Mouse (Mus musculus) erythroblast, adult 5-6 weeks (primary cell): ENCODE measurements around the gene Mllt3. TPM values are rescaled to one million over a fixed set of nuclear protein-coding genes. Genes with fewer than 3 reads are reported as not detected.

Source experiments
- ATAC-seq: replicated peaks from 2 replicates; pipeline ENCODE4 v1.8.0; 2016; ENCODE audit warnings: moderate number of reproducible peaks, mild to moderate bottlenecking, moderate TSS enrichment, inconsistent platforms; ENCODE audit not compliant: poor library complexity, low FRiP score, severe bottlenecking
- total RNA-seq, 2 experiments: library from RNA; stranded (forward) in 1 of 2; stranded (reverse) in 1 of 2; fragments of 150-400 nt in 1 of 2; fragments of 200-764, 138-1000 nt in 1 of 2; gene quantifications; 2 replicates each; pipeline versions ENCODE4 v1.2.3 to v1.2.4; 2015 to 2017; ENCODE audit warnings: low replicate concordance in 2 of 2

Mllt3 gene
- total RNA-seq, 2 experiments from 2014 or later: 84.9 to 93.2 TPM

DNA sequence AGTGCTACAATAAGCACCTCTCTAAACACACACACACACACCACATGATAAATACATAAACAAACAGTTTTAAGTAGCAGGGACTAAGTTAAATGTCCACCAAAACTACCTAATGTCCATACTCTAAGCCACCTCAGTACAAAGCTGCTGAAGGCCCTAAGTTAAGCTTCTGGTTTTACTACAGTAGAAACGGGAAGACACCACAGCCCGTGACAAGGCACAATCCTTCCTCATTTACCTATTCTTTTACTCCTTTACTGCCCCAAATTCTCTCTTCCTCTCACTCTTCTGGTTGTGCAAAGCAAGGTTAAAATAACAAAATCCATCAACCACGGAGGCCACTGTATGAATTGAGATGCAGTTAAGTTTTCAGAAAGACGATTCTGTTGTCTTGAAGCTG, 130.6 kb downstream of the Mllt3 start:
- no peak for ATAC-seq

DNA sequence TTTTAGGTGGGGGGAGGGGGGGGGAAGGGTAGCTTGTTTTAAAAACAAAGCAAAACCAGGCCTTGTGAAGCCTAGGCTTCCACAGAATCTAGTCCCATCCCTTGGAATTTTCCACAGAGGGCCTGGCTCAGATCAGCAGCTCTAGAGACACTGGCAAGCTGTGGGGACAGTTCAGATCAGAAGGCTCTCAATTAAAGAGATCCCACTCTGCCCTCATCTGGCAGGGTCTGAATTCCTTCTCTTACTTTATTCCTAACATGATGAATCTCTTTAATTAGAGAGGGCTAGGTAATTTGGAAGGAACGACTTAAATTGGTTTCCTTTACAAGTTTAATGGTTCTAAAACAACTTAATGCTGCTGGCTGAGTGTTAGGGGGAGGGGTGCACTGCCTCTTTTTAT, 132.0 kb downstream of the Mllt3 start:
- no peak for ATAC-seq

DNA sequence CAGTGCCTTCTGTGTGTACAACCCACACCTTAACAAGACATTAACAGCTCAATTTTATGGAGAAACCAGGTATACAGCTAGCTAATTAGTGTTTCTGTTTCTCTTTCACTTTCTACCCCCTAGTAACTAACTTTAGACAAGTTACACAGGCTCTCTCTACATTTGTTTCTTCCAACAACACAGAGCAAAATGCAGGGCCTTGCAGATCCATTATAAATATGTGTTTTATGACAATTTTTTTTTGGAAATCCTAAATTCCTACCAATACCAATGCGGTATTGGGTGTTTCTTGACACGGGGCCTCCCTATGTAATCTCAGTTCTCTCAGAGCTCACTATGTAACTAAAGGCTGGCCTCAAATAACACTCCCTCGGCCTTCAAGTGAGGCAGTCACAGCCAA, 139.7 kb downstream of the Mllt3 start:
- ATAC-seq: no peak

DNA sequence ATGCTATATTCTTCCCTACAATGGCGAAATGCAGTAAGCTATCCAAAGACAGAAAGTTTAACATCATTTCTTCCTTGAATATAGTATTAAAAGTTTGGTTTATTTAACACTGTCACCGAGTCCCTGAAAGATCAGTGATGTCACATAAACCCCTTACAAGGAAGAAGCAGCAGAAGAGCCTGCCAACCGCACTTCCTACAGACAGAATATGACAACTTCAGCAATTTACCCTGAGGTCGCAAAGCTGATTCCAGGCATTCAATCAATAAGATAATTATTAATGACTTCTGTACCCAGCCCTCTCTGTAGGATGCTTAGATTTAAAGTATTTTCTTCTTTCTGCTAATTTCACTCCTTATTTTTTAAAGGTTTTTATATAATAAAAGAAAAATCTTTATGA, 140.2 kb downstream of the Mllt3 start:
- ATAC-seq: no peak

DNA sequence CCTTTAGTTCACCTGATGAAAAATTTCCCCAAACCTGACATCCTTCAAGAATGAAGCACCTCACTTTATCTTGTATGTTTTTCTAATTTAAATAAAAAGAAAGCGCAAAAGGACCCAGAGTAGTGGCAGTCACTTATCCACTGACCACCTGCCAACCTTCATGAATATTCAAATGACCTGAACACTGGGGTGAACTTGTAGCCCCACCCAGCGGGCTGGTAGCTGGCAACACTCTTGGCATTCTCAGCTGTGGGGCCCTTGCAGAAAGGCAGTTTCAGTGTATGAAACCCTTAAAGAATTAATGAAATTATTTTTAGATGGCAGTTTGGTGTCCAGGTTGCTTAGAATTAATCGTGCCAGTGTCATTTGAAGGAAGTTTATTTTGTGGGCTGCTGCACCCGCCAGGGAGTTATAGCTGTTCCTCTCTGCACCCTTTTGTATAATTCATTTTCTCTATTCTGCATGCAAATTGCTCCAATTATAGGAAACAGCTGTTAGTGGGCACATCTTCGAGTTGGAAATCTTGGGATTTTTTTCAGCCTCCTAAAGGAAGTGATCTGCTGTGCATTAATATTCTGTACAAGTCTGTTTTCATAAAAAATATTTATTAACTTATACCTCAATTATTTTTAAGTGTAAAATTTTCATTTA, 149.8 kb downstream of the Mllt3 start:
- ATAC-seq: no peak

DNA sequence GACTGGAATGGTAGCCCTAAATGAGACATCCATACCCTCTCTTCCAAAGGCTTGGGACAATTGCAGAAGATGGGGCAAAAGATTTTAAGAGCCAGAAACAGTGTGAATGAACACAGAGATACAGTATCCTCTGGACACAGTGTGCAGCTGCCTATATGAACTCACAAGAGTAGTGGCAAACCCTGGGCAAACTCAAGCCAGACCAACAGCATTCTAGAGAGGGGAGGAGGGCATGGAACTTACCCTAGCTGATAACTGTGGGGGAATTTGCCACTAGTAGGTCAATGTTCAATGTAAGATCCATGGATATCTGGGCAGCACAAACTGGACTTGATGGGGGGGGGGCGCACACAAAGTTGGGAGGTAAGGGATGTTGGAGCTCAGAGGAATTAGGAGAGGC, 151.2 kb downstream of the Mllt3 start:
- ATAC-seq: no peak

DNA sequence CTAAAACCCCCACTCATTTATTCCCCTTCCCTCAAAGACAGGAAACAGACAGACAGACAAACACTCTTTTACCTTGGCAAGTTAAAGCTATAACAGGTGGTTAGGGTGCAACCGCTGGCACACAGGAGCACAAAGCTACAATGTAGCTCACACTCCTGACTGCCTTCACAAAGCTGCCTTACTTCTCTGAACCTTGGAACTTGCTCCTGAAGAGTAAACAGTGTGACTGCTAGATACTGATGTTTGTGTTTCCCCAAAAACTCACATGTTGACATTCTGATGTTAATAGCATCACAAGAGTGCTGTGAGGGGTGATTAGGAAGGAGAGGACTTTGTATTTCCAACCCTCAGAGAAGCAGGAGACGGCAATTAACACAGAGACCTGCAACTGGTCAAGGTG, 151.6 kb downstream of the Mllt3 start:
- ATAC-seq: no peak

DNA sequence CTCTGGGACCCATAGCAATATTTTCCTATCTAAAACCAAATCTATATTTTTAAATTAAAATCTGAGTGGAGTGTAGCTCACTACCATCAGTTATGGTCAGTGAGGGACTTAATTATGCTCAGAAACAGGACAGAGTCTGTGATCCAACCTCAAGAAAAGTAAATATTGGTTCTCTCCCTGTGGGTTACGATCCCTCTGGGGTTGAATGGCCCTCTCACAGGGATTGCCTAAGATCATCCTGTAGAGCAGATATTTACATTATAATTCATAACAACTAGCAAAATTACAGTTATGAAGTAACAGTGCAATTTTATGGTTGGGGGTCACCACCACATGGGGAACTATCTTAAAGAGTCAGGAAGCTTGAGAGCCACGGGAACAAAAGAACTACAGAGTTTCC, 152.9 kb downstream of the Mllt3 start:
- no peak for ATAC-seq

DNA sequence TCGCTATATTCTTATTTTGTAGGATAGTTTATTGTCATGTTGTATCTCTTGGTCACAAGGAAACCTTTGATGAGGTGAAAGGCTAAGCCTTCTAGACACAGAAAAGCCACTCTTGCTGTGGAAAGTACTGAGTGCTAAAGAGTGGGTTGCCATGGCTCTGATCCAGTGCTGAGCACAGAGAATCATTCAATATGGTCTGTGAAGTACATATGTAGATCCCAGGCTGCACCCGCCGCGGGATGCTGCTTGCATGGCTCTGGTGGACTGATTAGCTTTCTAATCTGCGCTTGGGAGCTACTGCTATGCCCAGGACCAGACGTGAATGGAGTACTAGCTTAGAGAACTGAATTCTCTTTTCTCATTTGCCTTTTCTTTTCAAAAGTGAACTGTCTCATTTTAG, 154.5 kb downstream of the Mllt3 start:
- no peak for ATAC-seq

DNA sequence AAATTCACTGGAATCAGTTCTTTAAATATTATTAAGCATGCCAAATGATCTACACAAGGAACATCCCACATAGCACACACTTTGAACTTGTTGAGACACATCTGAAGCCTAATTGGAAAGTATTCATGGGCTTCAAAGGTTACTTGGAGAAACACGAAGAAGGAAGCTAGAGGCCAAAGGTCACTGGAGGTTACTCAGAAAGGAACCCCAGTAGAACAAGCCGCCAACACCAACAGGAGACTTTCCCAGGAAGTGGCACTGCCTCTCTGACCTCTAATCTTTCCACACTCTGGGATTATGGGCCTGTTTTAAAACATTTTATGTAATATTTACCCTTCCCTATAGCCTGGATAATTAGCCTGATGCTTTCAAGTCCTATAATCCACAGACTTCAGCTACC, 162.6 kb downstream of the Mllt3 start:
- no peak for ATAC-seq

DNA sequence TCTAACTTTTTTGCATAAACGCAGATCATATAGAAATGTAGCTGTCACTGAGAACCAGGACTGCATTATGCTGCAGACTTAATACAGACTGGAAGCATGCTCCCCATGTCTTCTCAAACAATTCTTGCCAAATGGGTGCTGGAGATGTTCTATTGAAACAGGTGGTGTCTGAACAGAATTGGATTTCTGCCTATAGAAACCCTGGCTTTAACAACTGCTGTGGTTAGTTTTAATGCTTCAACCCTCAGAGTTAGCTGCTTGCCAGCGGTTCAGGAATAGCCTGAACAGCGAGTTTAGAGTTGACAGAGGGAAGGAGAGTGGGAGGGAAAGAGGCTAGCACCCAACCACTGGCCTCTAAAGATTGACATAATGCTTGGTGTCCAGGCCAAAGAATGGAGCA, 166.6 kb downstream of the Mllt3 start:
- no peak for ATAC-seq

DNA sequence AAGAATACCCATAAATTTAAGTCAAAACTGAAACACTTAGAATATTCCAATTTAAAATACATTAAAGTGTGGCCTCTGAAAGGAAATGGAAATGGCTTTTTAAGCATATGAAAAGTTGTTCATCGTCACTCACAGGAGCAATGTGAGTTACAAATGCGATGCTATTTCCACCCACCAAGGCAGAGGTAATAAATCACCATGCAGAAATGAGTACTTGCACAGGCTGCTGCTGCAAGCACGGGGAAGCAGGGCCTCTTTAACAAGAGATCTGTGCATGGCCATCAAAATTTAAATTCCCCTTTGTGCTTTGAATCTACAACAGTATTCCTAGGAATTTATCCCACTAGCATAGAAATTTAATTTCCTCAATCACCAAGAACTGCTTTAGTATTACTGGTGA, 167.3 kb downstream of the Mllt3 start:
- no peak for ATAC-seq

DNA sequence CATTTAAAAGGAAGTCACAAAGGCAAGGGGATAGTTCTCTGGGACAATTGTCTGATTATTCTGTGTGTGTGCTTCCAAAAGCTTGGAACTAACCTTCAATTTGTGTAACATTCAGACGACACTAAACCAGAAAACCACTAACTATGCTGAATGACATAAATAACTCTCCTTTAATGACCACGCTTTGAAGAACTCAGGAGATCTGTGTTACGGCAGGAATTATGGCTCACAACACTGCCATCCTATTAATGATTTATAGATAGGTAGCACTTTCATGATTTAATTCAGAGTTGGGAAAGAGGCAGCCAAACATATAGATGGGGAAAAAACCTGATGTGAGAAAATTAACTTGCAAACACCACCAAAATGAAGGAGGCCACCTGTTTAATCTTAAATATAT, 168.1 kb downstream of the Mllt3 start:
- no peak for ATAC-seq

DNA sequence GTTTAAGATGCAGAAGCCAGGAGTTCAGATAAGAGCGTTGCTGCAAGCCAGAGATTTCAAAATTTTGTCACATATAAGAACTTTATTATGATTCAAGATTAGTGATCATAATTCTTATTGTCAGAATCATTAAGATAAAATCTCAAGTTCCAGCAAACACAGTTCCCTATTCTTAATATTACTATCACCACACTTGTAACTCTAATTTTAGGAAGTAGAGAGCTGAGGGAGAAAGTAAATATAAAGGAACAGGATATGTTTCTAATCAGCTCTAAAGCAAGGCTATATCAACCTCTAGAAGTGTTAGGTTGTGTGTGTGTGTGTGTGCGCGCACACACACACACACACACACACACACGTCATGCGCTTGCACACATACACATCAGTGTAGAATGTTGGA, 170.0 kb downstream of the Mllt3 start:
- no peak for ATAC-seq

DNA sequence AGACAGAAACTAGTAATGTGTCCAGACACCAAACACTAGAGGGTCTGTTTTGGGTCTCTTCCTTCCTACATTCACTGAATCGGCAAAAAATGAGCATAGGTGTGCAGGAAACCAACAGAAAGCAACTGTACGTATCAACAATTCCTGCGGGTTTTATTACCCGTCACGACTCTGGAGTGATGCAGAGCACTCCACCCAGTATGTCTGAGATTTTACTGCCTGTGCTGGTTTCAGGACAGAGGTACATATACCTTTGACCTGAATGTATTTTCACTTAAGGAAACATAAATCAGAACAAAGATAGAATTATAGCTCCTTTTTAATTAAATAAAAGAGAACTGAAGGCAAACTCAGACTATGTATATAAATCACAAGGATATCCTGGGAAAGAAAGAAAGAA, 172.4 kb downstream of the Mllt3 start:
- no peak for ATAC-seq

DNA sequence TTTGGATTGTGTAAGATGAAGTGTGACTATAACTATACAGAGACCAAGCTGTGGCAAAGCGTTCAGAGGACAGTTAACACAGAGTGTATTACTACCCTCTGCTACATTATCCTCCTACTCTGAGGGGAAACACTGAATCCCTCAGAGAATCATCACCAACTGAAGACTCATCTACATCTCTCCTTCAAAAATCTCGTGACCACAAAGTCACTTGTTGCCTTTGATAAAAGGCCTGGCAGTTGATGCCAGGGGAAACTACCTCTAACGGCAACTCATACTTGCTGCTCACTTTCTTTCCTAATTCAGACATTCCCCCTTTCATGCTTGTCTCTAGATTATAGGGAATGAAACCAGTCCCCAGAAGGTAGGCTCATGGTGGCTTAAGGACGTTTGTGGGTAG, 174.0 kb downstream of the Mllt3 start:
- no peak for ATAC-seq

DNA sequence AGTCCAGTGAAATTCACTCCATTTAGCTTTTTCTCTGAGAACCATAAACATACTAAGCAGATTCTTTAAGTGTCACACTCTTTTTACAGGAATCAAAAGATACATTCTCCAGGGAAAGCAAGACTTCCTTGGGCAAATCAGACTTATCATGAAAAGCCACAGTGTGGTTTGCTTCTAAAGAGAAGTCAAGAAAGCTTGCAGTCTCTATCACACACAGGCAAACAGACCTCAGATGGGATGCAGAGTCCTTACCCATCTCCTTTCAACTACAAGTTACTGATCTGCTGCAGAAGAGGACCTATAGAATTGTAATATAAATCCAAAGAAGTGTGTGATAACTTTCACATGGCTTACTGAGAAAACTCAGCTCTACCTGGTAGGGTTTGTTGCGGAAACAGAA, 175.2 kb downstream of the Mllt3 start:
- no peak for ATAC-seq

DNA sequence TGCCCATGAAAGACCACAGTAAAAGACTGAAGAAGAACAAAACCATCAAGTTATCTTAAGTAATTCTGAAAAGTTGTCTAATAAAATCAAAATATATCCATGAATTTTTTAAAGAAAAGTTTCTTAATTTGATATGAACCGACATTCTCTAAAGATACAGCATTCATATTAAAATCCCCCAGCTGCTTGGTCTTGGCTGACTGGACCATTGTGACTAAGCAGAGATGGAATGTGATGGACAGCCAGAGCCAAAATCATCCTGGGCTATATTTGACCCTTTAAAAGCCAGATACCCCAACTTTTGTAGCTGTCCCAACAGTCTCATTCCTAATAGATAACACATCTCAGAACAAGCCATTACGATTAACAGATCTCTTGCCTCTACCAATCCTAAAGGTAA, 180.7 kb downstream of the Mllt3 start:
- no peak for ATAC-seq

DNA sequence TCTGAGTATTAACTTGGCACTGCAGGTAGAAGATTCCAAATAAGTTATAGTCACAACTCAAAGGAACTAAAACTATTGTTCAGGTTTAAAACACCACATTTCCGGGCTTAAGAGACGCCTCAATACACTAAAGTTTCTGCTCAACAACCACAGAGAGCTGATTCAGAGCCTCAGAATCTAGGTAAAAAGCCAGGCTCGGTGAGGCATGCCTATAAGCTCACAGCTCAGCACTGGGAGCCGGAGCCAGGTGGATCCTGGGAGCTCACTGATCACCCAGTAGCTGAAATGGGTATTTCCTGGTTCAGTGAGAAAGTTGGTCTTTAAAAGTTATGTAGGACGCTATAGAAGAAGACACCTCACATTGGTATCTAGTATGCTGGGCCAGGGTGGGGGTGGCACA, 183.1 kb downstream of the Mllt3 start:
- ATAC-seq: no peak

DNA sequence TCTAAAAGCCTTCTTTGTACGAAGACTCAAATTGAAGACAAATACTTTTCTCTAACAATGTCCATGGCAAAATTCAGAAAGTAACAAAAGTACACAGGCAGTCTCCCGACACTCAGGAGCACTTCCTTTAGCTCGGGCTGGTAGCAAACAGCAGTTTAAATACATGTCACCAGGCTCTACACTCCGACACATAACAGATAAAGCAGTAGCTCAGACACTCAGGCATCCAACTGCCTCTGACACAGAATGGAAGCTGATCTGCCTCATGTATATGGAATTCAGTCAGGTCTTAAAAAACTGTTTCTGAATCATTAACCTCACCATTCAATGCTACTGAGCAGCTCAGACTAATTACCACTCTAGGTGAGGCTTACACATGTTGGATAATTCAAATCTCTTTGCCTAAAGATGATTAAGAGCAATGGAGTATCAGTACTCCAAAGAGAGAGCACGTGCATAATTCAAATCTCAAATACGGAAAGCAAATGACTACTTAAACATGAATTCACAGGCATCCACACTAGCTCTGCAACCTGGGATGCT, 188.4 kb downstream of the Mllt3 start:
- no peak for ATAC-seq

DNA sequence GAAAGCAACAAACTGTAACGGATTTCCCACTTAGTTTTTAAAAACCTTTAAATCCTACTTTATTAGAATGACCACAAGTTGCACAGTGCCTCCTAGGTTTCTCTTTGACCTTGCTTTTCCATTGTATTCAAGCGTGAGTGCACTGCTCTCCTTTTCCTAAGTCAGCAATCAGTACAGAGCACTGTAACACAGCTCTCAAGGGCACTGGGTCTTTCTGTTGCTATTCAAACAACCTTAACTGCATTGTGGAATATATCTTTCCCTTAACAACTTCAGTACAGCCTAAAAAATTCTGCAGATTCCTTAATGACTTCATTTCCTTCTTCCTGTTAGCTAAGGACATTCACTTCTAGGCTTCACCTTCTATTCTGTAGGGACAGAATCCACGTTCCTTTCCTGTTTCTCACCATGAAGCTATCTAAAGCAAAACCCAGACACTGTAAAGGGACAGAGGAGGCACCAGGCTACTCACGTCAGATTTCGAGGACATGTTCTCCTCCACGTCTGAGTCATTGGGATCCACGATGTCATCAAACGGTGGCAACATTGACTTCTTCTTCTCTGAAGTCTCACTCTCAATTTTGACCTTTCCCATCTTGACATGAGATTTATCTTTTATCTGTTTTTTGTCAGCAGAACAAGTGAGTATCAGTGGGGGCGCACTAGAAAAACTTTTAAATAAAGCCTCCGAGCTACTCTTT, 192.8 kb downstream of the Mllt3 start:
- no peak for ATAC-seq

DNA sequence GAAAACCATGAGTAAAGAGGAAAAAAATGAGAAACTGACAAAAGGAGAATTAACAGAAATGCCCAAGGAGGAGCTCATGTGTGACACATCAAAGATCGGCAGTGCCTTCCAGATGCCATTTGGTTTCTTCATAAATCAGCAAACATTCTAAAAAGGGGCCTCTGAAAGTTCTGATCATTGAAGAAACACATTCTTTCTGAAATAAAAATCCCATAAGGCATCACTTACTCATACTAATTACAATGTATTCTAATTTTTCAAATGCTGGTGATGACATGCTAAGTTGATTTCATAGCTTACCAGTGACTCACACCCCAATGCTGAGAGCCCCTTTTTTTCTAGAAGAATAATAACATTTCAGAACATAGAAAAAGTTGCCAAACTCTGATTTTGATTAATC, 194.4 kb downstream of the Mllt3 start:
- ATAC-seq: no peak
